Mouse (Mus musculus): ENCODE data around the gene Aar2.

- no peak for TF ChIP-seq CTCF (IDR thresholded peaks at IDR 0.05)
- TF ChIP-seq EP300 (IDR thresholded peaks at IDR 0.05): no peak
Observed at GRCm38 (mm10) chr2:156617536-156617935, 70.2 kb downstream of the Aar2 start.

Measured in lung, postnatal 0 days (tissue).